Mouse (Mus musculus) c-Kit-positive CD71-positive TER-119-negative erythroid progenitor cells, embryonic 14.5 days (primary cell): ENCODE results near the gene Mylk.

Source experiments
- DNase-seq: peaks from one replicate; pipeline ENCODE4 v3.0.0-alpha.2; 2013; ENCODE audit warnings: low read depth

Mylk gene

GRCm38 (mm10) chr16:35023138-35023735, 278.2 kb downstream of the Mylk start:
- DNase-seq, result no peak

GRCm38 (mm10) chr16:35024300-35024699, 279.3 kb downstream of the Mylk start:
- DNase-seq, result no peak

- DNase-seq, result no peak
These were observed 280.3 kb downstream of the Mylk start for GRCm38 (mm10) chr16:35025347-35025746.

GRCm38 (mm10) chr16:35033241-35033640, 288.2 kb downstream of the Mylk start:
- DNase-seq, result no peak

- DNase-seq, result no peak
These were observed 289.0 kb downstream of the Mylk start for GRCm38 (mm10) chr16:35033809-35034577.

GRCm38 (mm10) chr16:35034971-35035370, 290.0 kb downstream of the Mylk start:
- no peak for DNase-seq

GRCm38 (mm10) chr16:35036754-35037153, 291.7 kb downstream of the Mylk start:
- no peak for DNase-seq

- no peak for DNase-seq
These were observed 293.5 kb downstream of the Mylk start for GRCm38 (mm10) chr16:35038343-35039057.

- no peak for DNase-seq
These were observed 295.1 kb downstream of the Mylk start for GRCm38 (mm10) chr16:35040154-35040553.

GRCm38 (mm10) chr16:35041001-35041400, 296.0 kb downstream of the Mylk start:
- DNase-seq, result no peak

- DNase-seq, result no peak
These were observed 301.2 kb downstream of the Mylk start for GRCm38 (mm10) chr16:35046081-35046775.

GRCm38 (mm10) chr16:35047272-35047969, 302.4 kb downstream of the Mylk start:
- no peak for DNase-seq

- no peak for DNase-seq
These were observed 306.1 kb downstream of the Mylk start for GRCm38 (mm10) chr16:35051066-35051465.
